Mouse (Mus musculus): Measurements from ENCODE around the gene Sec1. TPM values are rescaled to one million over a fixed set of nuclear protein-coding genes. Genes with fewer than 3 reads are reported as not detected.
A peak's percentile ranks its signal among the peaks of the same experiment; 100 is the strongest.
"Not testable (repeated sequence)": the region's sequence is repeated elsewhere in the genome, so short reads cannot be mapped to it uniquely, and the experiment has no call there.

Gene Sec1
- total RNA-seq, 1 experiment from 2014 or later: 0.22 TPM

DNA sequence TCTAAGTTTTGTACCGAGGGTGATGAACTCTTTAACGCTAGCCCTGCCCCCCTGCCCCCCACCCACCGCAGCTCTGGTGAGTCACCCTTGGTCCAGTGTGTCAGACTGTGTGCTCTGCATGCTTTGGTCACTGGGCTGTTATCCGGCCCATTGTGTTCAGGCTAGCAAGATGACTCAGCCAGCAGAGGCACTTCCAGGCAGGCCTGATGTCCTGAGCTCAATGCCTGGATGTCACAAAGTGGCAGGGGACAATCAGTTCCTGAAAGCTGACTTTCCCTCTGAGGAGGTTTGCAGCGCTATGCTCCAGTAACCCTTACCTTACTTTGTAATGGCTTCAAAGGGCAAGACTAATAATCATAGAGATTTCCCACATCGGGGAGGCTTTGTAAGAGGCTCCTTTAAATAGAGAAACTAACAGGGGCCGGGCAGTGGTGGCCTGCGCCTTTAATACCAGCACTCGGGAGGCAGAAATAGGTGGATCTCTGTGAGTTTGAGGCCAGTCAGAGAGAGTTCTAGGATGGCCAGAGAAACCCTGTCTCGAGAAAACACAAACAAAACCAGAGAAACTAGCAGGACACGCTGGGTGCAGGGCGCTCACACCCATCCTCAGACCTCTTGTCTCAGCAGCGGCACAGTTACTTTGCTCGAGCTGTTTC, 14.1 kb downstream of the Sec1 start:
- peak; percentile 80 for DNase-seq

DNA sequence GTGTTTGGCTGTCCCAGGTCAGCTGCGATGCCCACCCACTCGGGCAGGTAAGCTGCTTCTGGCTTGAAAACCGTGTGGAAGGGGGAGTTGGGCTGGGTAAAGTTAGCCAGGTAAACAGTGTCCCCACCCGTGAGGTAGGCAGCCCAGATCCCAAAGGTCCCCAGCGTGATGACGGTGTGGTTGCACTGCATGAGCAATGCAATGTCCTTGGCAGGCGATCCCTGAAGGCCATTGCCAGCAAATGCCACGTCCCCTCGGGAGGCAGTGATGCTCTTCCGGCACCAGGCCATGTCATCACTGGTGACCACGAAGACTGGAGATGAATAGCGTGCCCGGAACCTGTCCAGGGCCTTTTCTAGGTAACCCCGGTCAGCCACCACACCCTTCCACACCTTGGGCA, 15.7 kb downstream of the Sec1 start:
- DNase-seq: peak; percentile 72

DNA sequence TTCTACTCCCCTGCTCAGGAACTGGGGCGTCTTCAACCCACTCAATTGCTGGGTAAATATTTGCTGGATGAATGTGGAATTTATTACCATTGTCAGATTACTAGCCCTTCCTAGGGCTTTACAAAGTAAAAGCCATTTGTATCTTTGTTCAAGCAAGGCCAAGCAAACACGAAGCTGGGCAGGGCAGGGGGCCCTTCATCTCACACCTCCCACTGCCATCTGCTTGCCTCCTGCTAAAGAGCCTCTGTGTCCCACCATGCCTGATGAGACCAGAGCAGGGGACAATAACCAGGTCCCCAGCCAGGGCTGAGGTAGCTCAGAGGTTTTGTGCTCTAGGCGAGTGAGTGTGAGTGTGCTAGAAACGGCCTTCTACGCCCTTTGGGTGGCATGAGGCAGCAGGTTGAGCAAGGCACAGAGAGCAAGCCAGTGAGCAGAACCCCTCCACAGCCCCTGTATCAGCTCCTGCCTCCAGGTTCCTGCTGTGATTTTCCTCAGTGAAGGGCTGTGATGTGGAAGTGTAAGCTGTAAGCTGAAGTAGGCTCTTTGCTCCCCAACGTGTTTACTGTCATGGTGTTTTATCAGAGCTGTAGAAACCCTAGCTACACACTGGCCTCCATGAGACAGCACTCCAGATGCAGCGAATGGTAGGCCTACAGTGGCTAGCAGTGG, 16.4 kb downstream of the Sec1 start:
- no peak for DNase-seq

- DNase-seq: no peak
These were observed 25.3 kb downstream of the Sec1 start for GRCm38 (mm10) chr7:45668921-45669320.

GRCm38 (mm10) chr7:45667761-45668160, 26.4 kb downstream of the Sec1 start:
- DNase-seq: no peak

DNA sequence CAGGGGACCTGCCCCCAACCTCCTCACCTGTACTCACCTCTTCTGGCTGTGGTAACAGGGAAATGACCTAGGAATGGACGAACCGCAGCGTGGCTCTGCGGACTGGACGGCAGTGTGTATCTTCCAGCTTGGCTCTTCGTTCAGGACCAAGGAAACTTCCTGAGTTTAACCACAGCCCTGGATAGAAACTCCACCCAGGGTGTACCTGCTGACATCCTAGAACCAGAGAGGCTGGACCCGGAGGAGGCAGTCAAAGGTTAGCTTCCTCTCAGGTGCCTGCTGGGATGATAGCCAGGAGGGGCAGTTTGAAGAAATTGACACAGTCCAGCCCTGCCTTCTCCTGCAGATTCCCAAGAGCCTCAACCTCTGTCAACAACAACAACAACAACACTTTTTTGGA, 28.0 kb downstream of the Sec1 start, which contains the start of gene Fut2:
Fut2 (minus strand) TSS at position 234 of the 400 bp plus-strand sequence.
- DNase-seq: no peak

DNA sequence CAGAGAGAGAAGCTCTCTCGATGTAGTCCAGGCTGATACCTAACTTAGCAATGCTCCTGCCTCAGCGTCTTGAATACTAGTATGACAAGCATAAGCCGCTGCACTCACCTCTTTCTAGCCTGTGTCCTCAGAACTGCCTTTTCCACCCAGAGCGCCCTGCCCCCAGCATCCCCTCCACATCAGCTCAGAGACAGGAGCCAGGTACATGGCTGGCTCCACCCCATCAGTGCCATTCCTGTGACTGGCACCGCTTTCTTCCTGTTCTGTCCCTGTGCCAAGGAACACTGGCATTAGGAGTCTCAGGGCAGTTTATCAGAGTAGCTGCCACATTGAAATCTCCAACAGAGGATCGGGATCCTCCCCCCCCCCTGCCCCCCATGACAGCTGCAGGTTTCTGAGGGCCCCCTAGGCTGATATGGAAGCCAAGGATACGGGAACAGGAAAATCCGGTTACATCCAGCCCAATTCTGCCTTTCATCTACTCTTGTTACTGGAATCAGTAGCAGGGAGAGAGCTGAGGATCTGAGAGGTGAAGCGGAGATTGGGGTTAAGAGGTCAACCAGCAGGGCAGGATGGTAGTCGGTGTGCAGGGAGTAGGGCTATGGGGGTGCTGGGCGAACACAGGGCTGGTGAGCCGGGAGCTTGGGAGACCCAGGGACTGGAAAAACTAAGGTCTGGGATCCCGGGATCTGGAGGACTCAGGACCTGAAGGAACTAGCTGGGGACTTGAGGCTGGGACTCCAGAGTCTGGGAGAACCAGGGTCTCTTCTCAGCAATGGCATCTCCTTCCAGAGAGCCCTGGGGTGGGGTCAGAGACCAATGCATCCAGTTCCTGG, 28.7 kb downstream of the Sec1 start:
- DNase-seq: no peak

- DNase-seq: not testable (repeated sequence)
These were observed 32.5 kb downstream of the Sec1 start for GRCm38 (mm10) chr7:45661702-45662101.

- no peak for DNase-seq
These were observed 33.3 kb downstream of the Sec1 start for GRCm38 (mm10) chr7:45660746-45661478.

DNA sequence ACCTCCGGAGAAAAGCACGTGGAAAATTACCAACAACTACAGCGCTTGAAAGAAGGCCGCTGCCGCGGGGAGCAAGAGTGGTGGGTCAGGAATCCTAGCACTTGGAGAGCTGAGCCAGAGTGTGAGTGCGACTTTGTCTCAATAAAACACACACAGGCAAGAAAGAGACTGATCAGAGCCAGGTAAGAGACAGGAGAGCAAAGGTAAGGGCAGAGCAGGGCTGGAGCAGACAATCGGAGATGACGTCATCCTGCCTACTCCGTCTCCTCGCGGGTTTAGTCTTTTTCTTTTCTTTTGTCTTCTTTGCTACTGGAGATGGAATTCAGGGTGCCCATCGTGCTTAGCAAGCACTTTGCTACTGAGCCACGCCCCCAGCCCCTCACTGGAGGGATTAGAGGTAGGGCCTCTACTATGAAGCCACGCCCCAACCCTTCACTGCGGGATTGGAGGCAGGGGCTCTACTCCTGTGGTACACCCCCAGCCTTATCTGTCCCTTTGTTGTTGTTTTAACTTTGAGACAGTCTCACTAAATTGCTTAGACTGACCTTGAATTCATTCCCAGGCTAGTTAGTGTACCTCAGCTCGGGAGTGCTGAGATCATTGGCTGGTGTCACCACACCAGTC, 39.7 kb downstream of the Sec1 start:
- DNase-seq: no peak

DNA sequence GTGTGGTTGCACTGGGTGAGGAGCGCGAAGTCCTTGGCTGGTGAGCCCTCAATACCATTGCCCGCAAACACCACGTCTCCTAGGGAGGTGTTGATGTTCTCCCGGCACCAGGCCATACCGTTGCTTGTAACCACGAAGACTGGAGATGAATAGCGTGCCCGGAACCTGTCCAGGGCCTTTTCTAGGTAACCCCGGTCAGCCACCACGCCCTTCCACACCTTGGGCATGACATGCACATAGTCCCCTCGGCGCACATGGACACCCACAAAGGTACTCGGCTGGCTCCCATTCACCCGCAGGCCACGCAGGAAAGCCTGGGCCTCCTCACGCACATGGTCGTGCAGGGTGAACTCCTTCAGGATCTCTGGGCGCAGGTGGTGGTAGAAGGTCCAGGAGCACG, 43.7 kb downstream of the Sec1 start:
- DNase-seq: not testable (repeated sequence)

DNA sequence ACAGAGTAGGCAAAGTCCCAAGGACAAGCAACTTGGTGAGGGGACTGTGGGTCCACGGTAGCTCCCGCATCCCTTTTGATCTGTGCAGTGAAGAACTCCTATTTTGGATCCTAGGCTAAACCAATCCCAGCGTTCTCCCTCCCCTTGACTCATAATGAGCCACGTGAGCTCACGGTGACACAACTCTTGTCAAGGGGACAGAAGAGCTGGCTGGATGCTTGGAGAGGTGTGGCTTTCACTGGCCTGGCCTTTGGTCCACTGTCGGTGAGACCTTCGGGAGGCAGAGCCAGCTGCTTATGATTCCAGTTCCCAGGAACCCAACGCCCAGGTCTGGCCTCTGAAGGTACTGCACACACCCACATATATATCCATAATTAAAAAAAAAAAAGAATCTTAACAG, 44.9 kb downstream of the Sec1 start:
- peak; percentile 78 for DNase-seq

DNA sequence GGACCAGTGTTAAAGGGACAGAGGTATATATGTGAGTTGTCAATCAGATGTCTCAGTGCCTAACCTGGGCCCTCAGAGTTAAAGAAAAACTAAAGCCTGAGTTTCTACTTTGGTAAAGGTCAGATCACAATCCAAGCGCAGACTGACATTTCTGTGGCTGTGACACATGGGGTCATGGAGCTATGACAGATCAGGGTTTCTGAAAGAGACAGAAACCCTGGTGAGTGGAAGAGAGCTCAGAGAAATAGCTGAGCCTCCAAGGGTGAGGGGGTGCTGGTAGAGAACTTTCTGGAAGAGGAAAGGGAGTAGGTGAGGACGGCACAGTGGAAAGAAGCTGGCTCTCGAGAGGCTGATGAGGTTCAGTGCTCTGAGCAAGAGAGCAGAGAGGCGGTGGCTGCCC, 47.5 kb downstream of the Sec1 start:
- no peak for DNase-seq

GRCm38 (mm10) chr7:45645591-45645971, 48.6 kb downstream of the Sec1 start:
- no peak for DNase-seq

DNA sequence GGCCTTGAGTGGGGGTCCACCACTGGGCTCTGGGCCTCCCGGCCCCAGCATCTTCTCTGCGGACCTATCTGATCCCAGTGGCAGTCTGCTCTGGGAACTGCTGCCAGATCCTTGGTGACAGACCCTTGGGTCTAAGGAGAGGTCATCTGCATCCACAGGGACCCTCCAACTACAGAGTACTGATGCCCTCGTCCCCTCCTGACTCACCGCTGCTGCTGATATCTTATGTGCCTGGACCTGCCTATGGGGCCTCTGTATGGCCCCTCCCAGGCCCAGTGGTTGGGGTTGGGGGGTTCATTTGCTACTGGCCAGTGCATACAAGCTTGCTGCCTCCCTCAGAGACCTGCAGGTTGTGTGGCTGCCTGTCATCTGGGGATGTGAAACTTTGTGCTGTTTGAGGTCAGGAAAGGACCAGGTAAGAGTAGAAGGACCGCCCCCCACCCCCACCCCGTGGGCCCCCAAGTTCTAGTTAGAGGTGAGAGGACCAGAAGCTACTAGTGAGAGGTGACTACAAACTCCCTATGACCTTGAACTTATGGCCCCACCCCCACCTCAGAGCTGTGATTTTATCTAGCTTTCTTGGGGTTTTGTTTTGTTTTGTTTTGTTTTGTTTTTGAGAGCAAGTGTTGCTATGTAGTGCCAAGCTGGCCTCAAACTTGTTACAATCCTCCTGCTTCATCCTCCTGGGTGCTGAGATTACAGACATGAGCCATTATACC, 49.2 kb downstream of the Sec1 start:
- no peak for DNase-seq

- peak; percentile 64 for DNase-seq
These were observed 50.0 kb downstream of the Sec1 start for GRCm38 (mm10) chr7:45644183-45644582.

DNA sequence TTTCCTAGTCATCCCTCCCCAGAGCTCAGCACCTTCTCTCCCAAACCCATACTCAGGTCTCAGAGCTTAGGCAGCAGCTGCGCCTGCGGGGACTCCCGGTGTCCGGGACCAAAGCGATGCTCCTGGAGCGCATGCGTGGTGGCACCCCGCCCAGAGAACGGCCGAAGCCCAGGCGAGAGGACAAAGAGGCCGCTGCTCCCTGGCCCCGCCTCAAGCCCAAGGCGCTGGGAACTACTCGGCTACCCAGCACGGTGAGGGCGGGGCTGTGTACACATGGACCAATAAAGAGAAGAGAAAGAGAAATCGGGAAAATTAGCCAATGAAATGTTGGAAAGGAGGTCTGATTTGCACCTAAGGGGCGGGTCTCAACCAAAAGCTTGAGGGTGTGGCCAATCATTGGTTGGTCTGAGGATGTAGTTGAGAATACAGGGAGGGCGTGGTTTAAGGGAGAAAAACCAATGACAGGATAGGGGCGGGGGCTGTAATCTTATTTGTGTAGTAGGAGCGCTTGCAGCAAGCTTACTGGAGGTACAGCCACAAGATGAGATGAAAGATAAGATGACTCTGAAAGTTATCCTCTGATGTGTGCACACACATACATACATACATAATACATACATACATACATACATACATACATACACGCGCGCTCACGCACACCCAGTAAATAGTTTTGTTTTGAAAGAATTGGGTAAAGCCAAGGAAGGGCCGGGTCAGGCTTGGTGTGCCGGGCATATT, 50.6 kb downstream of the Sec1 start:
- peak; percentile 98 for DNase-seq

- no peak for DNase-seq
These were observed 51.5 kb downstream of the Sec1 start for GRCm38 (mm10) chr7:45642503-45643255.

DNA sequence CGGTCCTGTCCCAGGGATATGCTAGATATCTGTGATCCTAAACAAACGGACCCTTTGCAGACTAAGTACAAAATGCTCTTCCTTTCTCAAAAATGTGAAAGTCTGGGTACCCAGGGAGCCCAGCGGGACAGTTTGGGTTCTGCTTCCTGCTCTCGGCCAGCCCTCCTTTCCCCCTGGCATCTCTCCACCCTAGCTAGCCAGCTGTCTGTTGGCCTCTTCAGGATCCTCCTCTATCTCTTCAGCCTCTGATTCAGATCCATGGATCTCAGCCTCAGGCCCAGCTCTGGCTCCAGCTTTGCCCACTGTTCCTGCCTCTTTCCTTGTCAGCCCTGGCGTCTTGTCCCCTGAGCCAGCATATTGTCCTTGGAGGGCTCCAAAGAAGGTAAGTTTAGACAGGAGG, 52.1 kb downstream of the Sec1 start:
- DNase-seq: no peak

All from adrenal gland, postnatal 14 days (tissue).